In genomic region chr3:146406007-146406341, GRCm38 (mm10) we compare ENCODE assay signal across 8 mouse cellular contexts. TPM values are rescaled to one million over a fixed set of nuclear protein-coding genes. Genes with fewer than 3 reads are reported as not detected.
A peak's percentile ranks its signal among the peaks of the same experiment; 100 is the strongest.
DNase-seq lines count a peak whose midpoint lies in the region; ATAC-seq and TF ChIP-seq lines count a peak whose summit lies in the region.

No protein-coding gene starts in this region.

- H3K4me1 ChIP-seq in intestine, embryonic 15.5 days (replicated peaks), result peaks cover 15% of the 10 kb centered on the region; the same call in 1 of the 2 replicates
- H3K4me1 ChIP-seq in liver, postnatal 0 days (ENCODE audit: insufficient read depth), result peaks cover 36% of the 10 kb centered on the region
- peaks cover 29% of the 10 kb centered on the region for H3K4me1 ChIP-seq in stomach, embryonic 16.5 days (ENCODE audit: control insufficient read depth, insufficient read depth, low read length)

- H3K9me3 ChIP-seq in intestine, embryonic 15.5 days, result no peaks in the 10 kb centered on the region
- H3K9me3 ChIP-seq in liver, postnatal 0 days (ENCODE audit: low read length), result no peaks in the 10 kb centered on the region
- H3K9me3 ChIP-seq in stomach, embryonic 16.5 days (replicated peaks; ENCODE audit: control insufficient read depth, low read length), result 0 out of 2 replicates have a peak, but pooled peaks cover 5% of the 10 kb centered on the region

- peak; percentile 64 for DNase-seq in urinary bladder, postnatal 25 days (ENCODE audit: low spot score)
- DNase-seq in urinary bladder, postnatal 4 days (ENCODE audit: low spot score in 2 of 2), result no peak
- DNase-seq in liver, postnatal 0 days, result no peak
- no peak for DNase-seq in cerebellum, postnatal 25 days
- no peak for DNase-seq in thymus, adult 18-20 months
- no peak for DNase-seq in layer of hippocampus, postnatal 25 days (ENCODE audit: extremely low spot score in 1 of 2, low spot score in 1 of 2)

- no peaks in the 10 kb centered on the region for H3K36me3 ChIP-seq in intestine, embryonic 15.5 days
- no peaks in the 10 kb centered on the region for H3K36me3 ChIP-seq in liver, postnatal 0 days (replicated peaks; ENCODE audit: insufficient read depth, low read length)
- no peaks in the 10 kb centered on the region for H3K36me3 ChIP-seq in stomach, embryonic 16.5 days (ENCODE audit: control insufficient read depth, insufficient read depth, low read length)

- H3K27ac ChIP-seq in intestine, embryonic 15.5 days, result peak overlapping the region; percentile 85
- H3K27ac ChIP-seq in liver, postnatal 0 days (ENCODE audit: low read depth), result peak overlapping the region; percentile 83; the same call in 1 of the 2 replicates
- H3K27ac ChIP-seq in stomach, embryonic 16.5 days (ENCODE audit: low read length), result peak overlapping the region; percentile 84

- no peak overlapping the region for H3K9ac ChIP-seq in intestine, embryonic 15.5 days
- H3K9ac ChIP-seq in liver, postnatal 0 days (replicated peaks), result peak overlapping the region; percentile 93
- H3K9ac ChIP-seq in stomach, embryonic 16.5 days (ENCODE audit: low read length), result peak overlapping the region; percentile 88

- no peaks in the 10 kb centered on the region for H3K27me3 ChIP-seq in intestine, embryonic 15.5 days (replicated peaks)
- no peaks in the 10 kb centered on the region for H3K27me3 ChIP-seq in liver, postnatal 0 days (ENCODE audit: insufficient read depth, low read length)
- H3K27me3 ChIP-seq in stomach, embryonic 16.5 days (ENCODE audit: control insufficient read depth, insufficient read depth, low read length), result no peaks in the 10 kb centered on the region

- TF ChIP-seq CTCF in liver, postnatal 0 days (IDR thresholded peaks at IDR 0.05; ENCODE audit: low read depth), result no peak

- WGBS in intestine, embryonic 15.5 days, result 49% methylated on average over 5 of the region's 5 CpGs
- 54% methylated on average over 5 of the region's 5 CpGs for WGBS in liver, postnatal 0 days (ENCODE audit: insufficient replicate concordance)
- 39% methylated on average over 5 of the region's 5 CpGs for WGBS in stomach, embryonic 16.5 days

- H3K4me2 ChIP-seq in intestine, embryonic 15.5 days (replicated peaks), result peak overlapping the region; percentile 93
- peak overlapping the region; percentile 98 for H3K4me2 ChIP-seq in liver, postnatal 0 days (ENCODE audit: low read depth, low read length)
- H3K4me2 ChIP-seq in stomach, embryonic 16.5 days (ENCODE audit: low read depth, low read length), result peak overlapping the region; percentile 79

- ATAC-seq in intestine, embryonic 15.5 days, result peak; percentile 19; the same call in 1 of the 2 replicates
- ATAC-seq in liver, postnatal 0 days, result no peak
- peak; percentile 14; the same call in 1 of the 2 replicates for ATAC-seq in stomach, embryonic 16.5 days (ENCODE audit: insufficient read depth, low FRiP score)

- TF ChIP-seq EP300 in liver, postnatal 0 days (IDR thresholded peaks at IDR 0.05; ENCODE audit: low read depth), result no peak

- peak overlapping the region; percentile 99 for H3K4me3 ChIP-seq in intestine, embryonic 15.5 days (replicated peaks)
- H3K4me3 ChIP-seq in liver, postnatal 0 days (ENCODE audit: low read depth, low read length), result peak overlapping the region; percentile 96
- peak overlapping the region; percentile 84 for H3K4me3 ChIP-seq in stomach, embryonic 16.5 days (replicated peaks; ENCODE audit: low read length)

RNA-seq across cellular contexts. Expression of gene Ssx2ip, which starts 1.5 kb away (rescaled TPM):
- 38.6 and 41.5 TPM in 2 replicates for polyA plus RNA-seq in intestine, embryonic 15.5 days (2015; fragmentation: Nextera tagmentation; extraction: Ambion mirVana)
- polyA plus RNA-seq in liver, postnatal 0 days (2015; fragmentation: Nextera tagmentation; extraction: Ambion mirVana), result 19.3 and 22.4 TPM in 2 replicates
- polyA plus RNA-seq in stomach, embryonic 16.5 days (2015; fragmentation: Nextera tagmentation; extraction: Ambion mirVana), result 27.3 and 27.7 TPM in 2 replicates
- total RNA-seq in layer of hippocampus, postnatal 25 days (2021), result 100 to 1,000 TPM; 109 to 127 TPM

RNA-seq across cellular contexts. Expression of gene Ctbs, which starts 43.6 kb away (rescaled TPM):
- 10.1 and 11.3 TPM in 2 replicates for polyA plus RNA-seq in intestine, embryonic 15.5 days (2015; fragmentation: Nextera tagmentation; extraction: Ambion mirVana)
- 8.3 and 9.9 TPM in 2 replicates for polyA plus RNA-seq in liver, postnatal 0 days (2015; fragmentation: Nextera tagmentation; extraction: Ambion mirVana)
- 11.5 and 12.7 TPM in 2 replicates for polyA plus RNA-seq in stomach, embryonic 16.5 days (2015; fragmentation: Nextera tagmentation; extraction: Ambion mirVana)
- total RNA-seq in layer of hippocampus, postnatal 25 days (2021), result 1 to 10 TPM; 6.5 to 6.9 TPM
